Mouse (Mus musculus) G1E (cell line): ENCODE measurements around the gene Nfat5. TPM values are rescaled to one million over a fixed set of nuclear protein-coding genes. Genes with fewer than 3 reads are reported as not detected.

Experiments used
- ATAC-seq: 2 replicates; pipeline ENCODE4 v1.8.0; 2016; ENCODE audit warnings: mild to moderate bottlenecking; ENCODE audit not compliant: insufficient number of reproducible peaks, poor library complexity, low FRiP score, severe bottlenecking; ENCODE audit errors: extremely low read depth
- DNase-seq: peaks from one replicate; pipeline ENCODE4 v3.0.0; 2012; ENCODE audit warnings: low spot score
- H3K27me3 ChIP-seq: 2 replicates; pipeline ENCODE4 v1.6.1; 2012; ENCODE audit warnings: mild to moderate bottlenecking, low read length, inconsistent platforms; ENCODE audit not compliant: insufficient read depth
- H3K36me3 ChIP-seq: replicated peaks from 2 replicates; pipeline ENCODE3; 2012; ENCODE audit warnings: mild to moderate bottlenecking, inconsistent platforms
- H3K4me1 ChIP-seq: 2 replicates; pipeline ENCODE4 v1.6.1; 2012; ENCODE audit warnings: low read depth, low read length, inconsistent platforms, mixed read lengths; ENCODE audit not compliant: insufficient read depth
- H3K4me3 ChIP-seq: 2 replicates; pipeline ENCODE4 v1.5.1; 2012; ENCODE audit warnings: low read depth, mild to moderate bottlenecking, inconsistent platforms, low read length, moderate library complexity, mixed read lengths
- H3K9me3 ChIP-seq: replicated peaks from 2 replicates; pipeline ENCODE4 v1.6.1; 2012; ENCODE audit warnings: inconsistent platforms
- CTCF ChIP-seq: IDR thresholded peaks from 2 replicates; pipeline ENCODE4 v1.5.1; 2012; ENCODE audit warnings: low read depth, low read length, inconsistent platforms, mixed read lengths
- GATA1 ChIP-seq: IDR thresholded peaks from 2 replicates; pipeline ENCODE4 v1.6.1; 2012; ENCODE audit warnings: borderline replicate concordance, low read length, inconsistent platforms, mixed read lengths
- GATA2 ChIP-seq: IDR thresholded peaks from 2 replicates; pipeline ENCODE4 v1.6.1; 2012; ENCODE audit warnings: low read depth, low read length, inconsistent platforms, borderline replicate concordance
- POLR2AphosphoS5 ChIP-seq: IDR thresholded peaks from 2 replicates; pipeline ENCODE4 v1.6.1; 2012; ENCODE audit warnings: low read depth, low read length, inconsistent platforms; ENCODE audit not compliant: insufficient replicate concordance
- TAL1 ChIP-seq: conservative IDR thresholded peaks from 2 replicates; pipeline ENCODE4 v1.6.1; 2012; ENCODE audit warnings: low read depth, low read length, inconsistent platforms, mixed read lengths
- polyA plus RNA-seq: library from polyadenylated mRNA; stranded (reverse); fragments of >175 nt; gene quantifications from 2 replicates; pipeline ENCODE4 v1.2.3, GENCODE M21; 2012
- total RNA-seq, 2 experiments: library from RNA; stranded (forward) in 1 of 2; stranded (reverse) in 1 of 2; fragments of 200-1000 nt in 1 of 2; fragments of >200 nt in 1 of 2; fragmentation: Nextera tagmentation in 1 of 2; gene quantifications; 2 replicates each; pipeline ENCODE4 v1.2.3; 2014 to 2017

Nfat5 gene
- total and polyA plus RNA-seq, 3 experiments = 1.4 to 53.6 (median 24.4) TPM

DNA sequence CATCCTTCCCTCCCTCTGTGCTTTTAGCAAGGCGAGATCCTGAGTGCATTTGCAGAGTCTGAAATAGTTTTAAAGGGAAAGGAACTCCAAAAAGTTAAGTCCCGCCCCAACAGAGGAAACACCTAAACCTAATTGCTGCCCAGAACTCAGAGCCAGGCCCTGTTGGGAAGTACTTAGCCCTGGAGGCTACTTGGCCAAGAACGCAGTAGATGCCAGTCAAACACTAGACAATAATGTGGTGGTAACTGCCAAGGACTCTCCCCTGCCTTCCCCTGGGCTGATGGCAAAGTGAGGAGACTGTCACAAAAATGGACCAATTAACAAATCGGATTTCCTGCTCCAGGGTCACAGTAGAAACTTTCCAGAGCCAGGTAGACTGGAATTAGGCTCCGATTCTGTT lies 108.6 kb downstream of the Nfat5 start:
- no peak for ATAC-seq

GRCm38 (mm10) chr8:107403038-107403781 lies 109.9 kb downstream of the Nfat5 start, which contains the start of gene Nqo1:
Gene Nqo1, minus strand, starts transcription at chr8:107403206.
- Histone ChIP-seq H3K36me3 (peaks cover 18% of the 10 kb centered on the region), H3K4me1 (peaks cover 55% of the 10 kb centered on the region), H3K4me3 (peak within 1 kb of the TSS; percentile 68), H3K9me3 (no peaks in the 10 kb centered on the region), H3K27me3 (no peaks in the 10 kb centered on the region)
- DNase-seq (peak; percentile 83), ATAC-seq (peak; percentile 91)
- no peak for TF ChIP-seq TAL1

More for the DNA sequence above, 108.6 kb downstream of the Nfat5 start:
- H3K36me3 ChIP-seq = peaks cover 4% of the 10 kb centered on the region
- DNase-seq = no peak
- no peak overlapping the region; the same call in 1 of the 2 replicates for H3K4me3 ChIP-seq
- H3K9me3 ChIP-seq = no peaks in the 10 kb centered on the region
- no peaks in the 10 kb centered on the region for H3K27me3 ChIP-seq
- H3K4me1 ChIP-seq = peaks cover 62% of the 10 kb centered on the region
- TF ChIP-seq GATA2 (no peak), POLR2AphosphoS5 (no peak), TAL1 (no peak), CTCF (no peak), GATA1 (no peak)

- Histone ChIP-seq H3K27me3 (no peaks in the 10 kb centered on the region), H3K4me3 (peak overlapping the region; percentile 68; the same call in 1 of the 2 replicates), H3K9me3 (no peaks in the 10 kb centered on the region), H3K4me1 (peaks cover 51% of the 10 kb centered on the region), H3K36me3 (peaks cover 24% of the 10 kb centered on the region)
- TF ChIP-seq GATA2 (no peak), TAL1 (no peak), POLR2AphosphoS5 (no peak), CTCF (no peak), GATA1 (no peak)
- ATAC-seq = no peak
- no peak for DNase-seq
These were observed 110.8 kb downstream of the Nfat5 start for GRCm38 (mm10) chr8:107404057-107404456.

DNA sequence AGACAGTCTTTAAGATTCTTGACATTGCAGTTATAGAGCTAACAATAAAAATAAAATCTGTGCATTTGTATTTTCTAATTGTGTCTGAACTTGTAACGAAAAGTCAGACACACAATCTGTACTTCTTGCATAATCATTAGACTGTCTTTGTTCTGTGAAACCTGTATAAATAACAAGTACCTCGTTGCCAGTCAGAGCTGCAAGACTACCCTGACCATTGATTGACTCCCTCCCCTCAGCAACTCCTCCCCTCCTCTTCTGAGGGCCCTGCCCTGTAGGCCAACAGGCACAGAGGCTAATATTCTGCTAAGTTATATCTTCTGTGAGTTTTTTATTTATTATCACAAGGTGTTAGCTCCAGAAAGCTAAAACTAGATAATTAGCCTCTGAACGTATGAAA lies 112.7 kb downstream of the Nfat5 start:
- Histone ChIP-seq H3K9me3 (no peaks in the 10 kb centered on the region), H3K4me3 (no peak overlapping the region), H3K27me3 (no peaks in the 10 kb centered on the region), H3K36me3 (peaks cover 41% of the 10 kb centered on the region), H3K4me1 (peaks cover 42% of the 10 kb centered on the region)
- no peak for TF ChIP-seq GATA2
- no peak for ATAC-seq
- DNase-seq = no peak

- no peak overlapping the region for H3K4me3 ChIP-seq
- TF ChIP-seq TAL1 = no peak
- TF ChIP-seq GATA2 = no peak
- no peak for TF ChIP-seq POLR2AphosphoS5
- no peak for TF ChIP-seq GATA1
- peak; percentile 60 for TF ChIP-seq CTCF
- H3K36me3 ChIP-seq = peaks cover 96% of the 10 kb centered on the region
- peaks cover 35% of the 10 kb centered on the region for H3K4me1 ChIP-seq
- H3K9me3 ChIP-seq = no peaks in the 10 kb centered on the region
- H3K27me3 ChIP-seq = no peaks in the 10 kb centered on the region
- ATAC-seq (peak; percentile 12; the same call in 1 of the 2 replicates), DNase-seq (no peak)
These were observed 118.1 kb downstream of the Nfat5 start for GRCm38 (mm10) chr8:107411391-107411790.

- Histone ChIP-seq H3K4me3 (no peak overlapping the region), H3K36me3 (peaks cover 95% of the 10 kb centered on the region), H3K4me1 (peaks cover 40% of the 10 kb centered on the region), H3K9me3 (no peaks in the 10 kb centered on the region), H3K27me3 (no peaks in the 10 kb centered on the region)
- ATAC-seq = no peak
- no peak for DNase-seq
- TF ChIP-seq GATA1 = no peak
These were observed 119.3 kb downstream of the Nfat5 start for GRCm38 (mm10) chr8:107412552-107412951.

GRCm38 (mm10) chr8:107413881-107414280 lies 120.6 kb downstream of the Nfat5 start:
- H3K4me3 ChIP-seq = no peak overlapping the region
- DNase-seq (no peak), ATAC-seq (no peak)
- peaks cover 98% of the 10 kb centered on the region for H3K36me3 ChIP-seq
- no peaks in the 10 kb centered on the region for H3K27me3 ChIP-seq
- no peak for TF ChIP-seq TAL1
- TF ChIP-seq POLR2AphosphoS5 = no peak
- TF ChIP-seq CTCF = no peak
- TF ChIP-seq GATA1 = no peak
- no peak for TF ChIP-seq GATA2
- peaks cover 44% of the 10 kb centered on the region for H3K4me1 ChIP-seq
- H3K9me3 ChIP-seq = no peaks in the 10 kb centered on the region
